Mouse (Mus musculus): ENCODE measurements around the gene Olfr474. TPM values are rescaled to one million over a fixed set of nuclear protein-coding genes. Genes with fewer than 3 reads are reported as not detected.
"Not testable (repeated sequence)": the region's sequence is repeated elsewhere in the genome, so short reads cannot be mapped to it uniquely, and the experiment has no call there.

The Olfr474 gene
- total RNA-seq (2021), result not detected

DNA sequence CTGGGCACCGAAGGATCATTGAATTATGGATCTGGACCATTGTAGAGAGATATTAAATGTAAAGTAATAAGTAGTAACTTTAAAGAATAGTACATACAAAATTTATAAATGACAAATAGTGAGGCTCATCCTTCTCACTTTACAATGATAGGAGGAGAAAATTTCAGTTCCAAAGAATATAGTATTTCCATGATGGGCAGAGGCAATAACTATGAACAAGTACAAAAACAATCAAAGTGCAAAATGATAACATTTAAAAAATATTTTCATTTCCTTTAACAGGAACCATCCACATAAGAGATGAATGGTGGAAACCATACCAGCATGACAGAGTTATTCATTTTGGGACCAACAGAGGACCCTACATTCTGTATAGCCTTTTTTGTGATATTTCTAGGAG lies at the start of gene Olfr474:
Gene Olfr474, plus strand, starts transcription at position 301 of the 400 bp plus-strand sequence.
- no peak for DNase-seq

DNA sequence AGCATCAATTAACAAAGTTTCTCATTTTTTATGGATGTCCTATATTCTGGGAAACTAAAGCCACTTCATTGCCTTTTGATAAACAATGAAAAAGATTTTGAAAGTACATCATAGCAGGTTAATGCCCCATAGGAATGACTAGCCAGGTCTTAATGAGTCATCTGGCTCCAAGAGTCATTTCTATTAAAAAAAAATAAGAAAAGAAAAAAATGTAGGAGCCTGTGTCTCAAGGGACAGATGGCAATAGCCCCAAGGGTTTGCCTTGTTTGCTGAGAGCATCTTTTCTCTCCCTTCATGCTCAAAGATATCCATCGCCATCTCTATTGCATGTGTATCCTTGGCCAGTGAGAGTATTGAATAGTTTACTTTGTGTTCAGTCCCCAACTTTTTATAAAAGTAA lies 24.3 kb upstream of the Olfr474 start, which contains the start of gene Olfr473:
Gene Olfr473, plus strand, starts transcription at position 301 of the 400 bp plus-strand sequence.
- no peak for DNase-seq

DNA sequence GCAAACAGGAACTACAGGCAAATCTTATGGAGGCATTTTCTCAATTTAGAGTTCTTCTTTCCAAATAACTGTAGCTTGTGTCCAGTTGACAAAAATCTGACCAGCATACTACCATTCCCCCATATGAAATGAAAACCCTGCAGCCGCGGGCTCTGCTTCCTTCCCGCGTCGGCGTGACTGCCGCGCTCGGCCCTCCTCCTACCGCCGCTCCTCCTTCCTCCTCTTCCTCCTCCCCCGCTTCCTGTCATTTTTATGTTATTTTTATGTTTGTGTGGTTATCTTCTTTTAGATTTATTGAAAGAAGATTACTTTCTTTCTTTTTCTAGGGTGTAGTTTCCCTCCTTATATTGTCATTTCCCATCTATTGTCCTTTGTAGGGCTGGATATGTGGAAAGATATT lies 1.9 kb upstream of the Olfr474 start:
- DNase-seq, result not testable (repeated sequence)

DNA sequence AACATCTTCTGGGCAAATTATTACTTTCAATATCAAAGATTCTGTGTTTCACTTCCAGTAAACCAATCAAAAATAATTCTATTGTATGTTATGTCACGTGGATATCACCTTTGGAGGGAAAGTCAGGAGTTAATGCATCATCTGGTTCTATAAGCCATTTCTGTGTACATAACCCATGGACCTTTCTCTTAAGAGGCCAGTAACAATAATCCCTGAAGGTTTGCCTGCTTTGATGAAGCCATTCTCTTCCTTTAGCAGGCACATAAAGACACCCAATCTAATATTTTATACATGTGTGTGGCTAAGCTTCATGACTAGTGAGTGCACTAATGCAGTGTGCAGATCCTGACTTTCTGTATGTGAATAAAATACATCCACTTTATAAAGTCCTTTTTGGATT lies 10.1 kb downstream of the Olfr474 start, which contains the start of gene Olfr476:
Gene Olfr476, plus strand, starts transcription at position 301 of the 400 bp plus-strand sequence.
- no peak for DNase-seq

DNA sequence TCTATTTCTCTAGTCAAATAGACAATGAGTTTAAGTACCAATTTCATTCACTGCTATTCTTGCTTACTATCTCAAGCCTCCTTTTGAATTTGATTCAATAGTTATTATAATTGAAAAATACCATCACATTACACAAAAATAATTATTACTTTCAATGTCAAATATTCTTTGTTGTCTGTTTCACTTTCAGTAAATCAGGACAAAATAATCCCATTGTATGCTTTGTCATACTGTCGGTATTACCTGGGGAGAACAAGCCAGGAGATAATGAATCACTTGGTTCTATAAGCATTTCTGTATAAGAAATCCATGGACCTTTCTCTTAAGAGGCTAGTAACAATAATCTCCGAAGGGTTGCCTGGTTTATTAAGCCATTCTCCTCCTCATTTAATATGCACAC lies 31.9 kb downstream of the Olfr474 start, which contains the start of gene Olfr477:
Gene Olfr477, plus strand, starts transcription at position 301 of the 400 bp plus-strand sequence.
- no peak for DNase-seq

Other genes starting within 250 kb of the Olfr474 start
- gene Cyb5r2, start 196.6 kb upstream of the Olfr474 start, total RNA-seq (2021), result under 1 TPM in 1 of 2 experiments, not detected in 1; 0.24 TPM
- not detected for gene Ovch2, start 153.4 kb upstream of the Olfr474 start, total RNA-seq (2021)
- gene Olfr467, start 142.4 kb upstream of the Olfr474 start, total RNA-seq (2021), result not detected
- gene Olfr469, start 129.1 kb upstream of the Olfr474 start, total RNA-seq (2021), result not detected
- not detected for gene Olfr470, start 107.2 kb upstream of the Olfr474 start, total RNA-seq (2021)
- under 1 TPM in 1 of 2 experiments, not detected in 1; 0.07 TPM for gene Olfr472, start 56.7 kb upstream of the Olfr474 start, total RNA-seq (2021)
- not detected for gene Olfr473, start 24.2 kb upstream of the Olfr474 start, total RNA-seq (2021)
- gene Olfr476, start 10.2 kb downstream of the Olfr474 start, total RNA-seq (2021), result not detected
- gene Olfr477, start 32.0 kb downstream of the Olfr474 start, total RNA-seq (2021), result not detected
- not detected for gene Olfr478, start 79.3 kb downstream of the Olfr474 start, total RNA-seq (2021)
- not detected for gene Olfr479, start 96.0 kb downstream of the Olfr474 start, total RNA-seq (2021)
- gene Olfr480, start 112.7 kb downstream of the Olfr474 start, total RNA-seq (2021), result not detected
- not detected for gene Olfr481, start 125.2 kb downstream of the Olfr474 start, total RNA-seq (2021)
- gene Olfr482, start 142.9 kb downstream of the Olfr474 start, total RNA-seq (2021), result under 1 TPM; 0.67 to 0.83 TPM
- gene Olfr483, start 146.2 kb downstream of the Olfr474 start, total RNA-seq (2021), result not detected
- not detected for gene Olfr484, start 172.8 kb downstream of the Olfr474 start, total RNA-seq (2021)
- gene Olfr485, start 205.2 kb downstream of the Olfr474 start, total RNA-seq (2021), result not detected
- not detected for gene Olfr486, start 218.1 kb downstream of the Olfr474 start, total RNA-seq (2021)